Mouse (Mus musculus) brown adipose tissue, adult 24 weeks (tissue): ENCODE data around the gene Nt5dc2. TPM values are rescaled to one million over a fixed set of nuclear protein-coding genes. Genes with fewer than 3 reads are reported as not detected.

Experiments used
- H3K27ac ChIP-seq: fragments of 200-500 bp; replicated peaks from 2 replicates; pipeline ENCODE4 v1.5.1; 2012; ENCODE audit warnings: low read depth, mild to moderate bottlenecking, low read length
- H3K4me1 ChIP-seq: fragments of 200-500 bp; 2 replicates; pipeline ENCODE4 v1.6.1; 2012; ENCODE audit warnings: low read length, mixed read lengths; ENCODE audit not compliant: control insufficient read depth, insufficient read depth, insufficient read length
- H3K4me3 ChIP-seq: fragments of 200-500 bp; 2 replicates; pipeline ENCODE4 v1.5.1; 2012; ENCODE audit warnings: low read depth, mild to moderate bottlenecking, low read length, moderate library complexity; ENCODE audit not compliant: insufficient read depth
- polyA plus RNA-seq: library from polyadenylated mRNA; stranded (reverse); fragments of >200 nt; gene quantifications from 2 replicates; pipeline ENCODE4 v1.2.4, GENCODE M21; 2012; ENCODE audit not compliant: missing spikeins, insufficient read depth, insufficient read length

The Nt5dc2 gene
- polyA plus RNA-seq, 1 experiment, result 2.5 TPM

GRCm38 (mm10) chr14:31171386-31171785 is 40.5 kb downstream of the Nt5dc2 start:
- Histone ChIP-seq H3K4me3 (no peak overlapping the region), H3K27ac (no peak overlapping the region), H3K4me1 (peaks cover 10% of the 10 kb centered on the region; the same call in 1 of the 2 replicates)

GRCm38 (mm10) chr14:31171821-31172220 is 41.0 kb downstream of the Nt5dc2 start:
- H3K4me3 ChIP-seq, result no peak overlapping the region
- peaks cover 9% of the 10 kb centered on the region; the same call in 1 of the 2 replicates for H3K4me1 ChIP-seq
- H3K27ac ChIP-seq, result no peak overlapping the region

GRCm38 (mm10) chr14:31172781-31173455 is 42.1 kb downstream of the Nt5dc2 start:
- Histone ChIP-seq H3K4me1 (peaks cover 9% of the 10 kb centered on the region; the same call in 1 of the 2 replicates), H3K4me3 (no peak overlapping the region), H3K27ac (peak overlapping the region; percentile 20)

GRCm38 (mm10) chr14:31173537-31173936 is 42.7 kb downstream of the Nt5dc2 start:
- Histone ChIP-seq H3K4me1 (peaks cover 9% of the 10 kb centered on the region; the same call in 1 of the 2 replicates), H3K27ac (peak overlapping the region; percentile 20; the same call in 1 of the 2 replicates)

GRCm38 (mm10) chr14:31177287-31177686 is 46.4 kb downstream of the Nt5dc2 start:
- H3K4me3 ChIP-seq, result no peak overlapping the region
- peaks cover 6% of the 10 kb centered on the region; the same call in 1 of the 2 replicates for H3K4me1 ChIP-seq
- no peak overlapping the region for H3K27ac ChIP-seq

More at GRCm38 (mm10) chr14:31173537-31173936, 42.7 kb downstream of the Nt5dc2 start:
- no peak overlapping the region for H3K4me3 ChIP-seq

- Histone ChIP-seq H3K4me1 (peaks cover 4% of the 10 kb centered on the region; the same call in 1 of the 2 replicates), H3K4me3 (no peak overlapping the region), H3K27ac (no peak overlapping the region)
Measured at GRCm38 (mm10) chr14:31177715-31178114, 46.9 kb downstream of the Nt5dc2 start.

GRCm38 (mm10) chr14:31179677-31180365 is 49.0 kb downstream of the Nt5dc2 start:
- Histone ChIP-seq H3K4me3 (no peak overlapping the region), H3K27ac (no peak overlapping the region), H3K4me1 (peaks cover 4% of the 10 kb centered on the region)

GRCm38 (mm10) chr14:31181512-31181911 is 50.7 kb downstream of the Nt5dc2 start:
- Histone ChIP-seq H3K4me3 (no peak overlapping the region), H3K4me1 (peaks cover 4% of the 10 kb centered on the region), H3K27ac (peak overlapping the region; percentile 49; the same call in 1 of the 2 replicates)

- H3K4me3 ChIP-seq, result no peak overlapping the region
- H3K4me1 ChIP-seq, result peaks cover 4% of the 10 kb centered on the region
- peak overlapping the region; percentile 84 for H3K27ac ChIP-seq
Measured at GRCm38 (mm10) chr14:31182786-31183290, 52.0 kb downstream of the Nt5dc2 start.

- H3K4me3 ChIP-seq, result no peak overlapping the region
- peaks cover 4% of the 10 kb centered on the region for H3K4me1 ChIP-seq
- H3K27ac ChIP-seq, result peak overlapping the region; percentile 84
Measured at GRCm38 (mm10) chr14:31183541-31183940, 52.7 kb downstream of the Nt5dc2 start.

GRCm38 (mm10) chr14:31184195-31184594 is 53.3 kb downstream of the Nt5dc2 start:
- Histone ChIP-seq H3K4me1 (peaks cover 4% of the 10 kb centered on the region), H3K4me3 (no peak overlapping the region), H3K27ac (peak overlapping the region; percentile 75)

- H3K4me3 ChIP-seq, result no peak overlapping the region
- H3K27ac ChIP-seq, result no peak overlapping the region
- peaks cover 4% of the 10 kb centered on the region for H3K4me1 ChIP-seq
Measured at GRCm38 (mm10) chr14:31186656-31187055, 55.8 kb downstream of the Nt5dc2 start.

Other genes with a start within 250 kb of the Nt5dc2 start
- 0.96 and 1.3 TPM in 2 replicates for gene Itih4, start 244.6 kb upstream of the Nt5dc2 start, polyA plus RNA-seq
- 0.55 TPM in 1 of 2 replicates, not detected in the other for gene Itih3, start 207.3 kb upstream of the Nt5dc2 start, polyA plus RNA-seq
- gene Itih1, start 187.8 kb upstream of the Nt5dc2 start, polyA plus RNA-seq, result 0.55 TPM in 1 of 2 replicates, not detected in the other
- gene Nek4, start 179.7 kb upstream of the Nt5dc2 start, polyA plus RNA-seq, result 4.9 and 5.0 TPM in 2 replicates
- 12.4 and 13.8 TPM in 2 replicates for gene Glt8d1, start 129.7 kb upstream of the Nt5dc2 start, polyA plus RNA-seq
- gene Spcs1, start 129.4 kb upstream of the Nt5dc2 start, polyA plus RNA-seq, result 153 and 202 TPM in 2 replicates
- 12.9 and 19.0 TPM in 2 replicates for gene Pbrm1, start 111.9 kb upstream of the Nt5dc2 start, polyA plus RNA-seq
- 25.5 and 43.9 TPM in 2 replicates for gene Gnl3, start 111.9 kb upstream of the Nt5dc2 start, polyA plus RNA-seq
- 119 and 175 TPM in 2 replicates for gene Smim4, start 2.1 kb upstream of the Nt5dc2 start, polyA plus RNA-seq
- gene Stab1, start 37.6 kb downstream of the Nt5dc2 start, polyA plus RNA-seq, result 25.2 and 28.0 TPM in 2 replicates
- 17.2 and 24.4 TPM in 2 replicates for gene Tnnc1, start 77.3 kb downstream of the Nt5dc2 start, polyA plus RNA-seq
- 83.6 and 84.5 TPM in 2 replicates for gene Nisch, start 85.9 kb downstream of the Nt5dc2 start, polyA plus RNA-seq
- gene Sema3g, start 86.8 kb downstream of the Nt5dc2 start, polyA plus RNA-seq, result 5.4 and 10.5 TPM in 2 replicates
- gene Phf7, start 120.3 kb downstream of the Nt5dc2 start, polyA plus RNA-seq, result 7.3 and 9.9 TPM in 2 replicates
- 17.8 and 22.0 TPM in 2 replicates for gene Bap1, start 120.4 kb downstream of the Nt5dc2 start, polyA plus RNA-seq
- not detected in 2 replicates for gene Dnah1, start 192.8 kb downstream of the Nt5dc2 start, polyA plus RNA-seq
- 14.9 and 16.9 TPM in 2 replicates for gene Capn7, start 205.6 kb downstream of the Nt5dc2 start, polyA plus RNA-seq